Mouse (Mus musculus) T-helper 2 cell (primary cell): Measurements from ENCODE around the gene Pex14.
"Not testable (repeated sequence)": the region's sequence is repeated elsewhere in the genome, so short reads cannot be mapped to it uniquely, and the experiment has no call there.

Source experiments
- in situ Hi-C: fragments of 300-600 bp; cut with MboI, MseI; formaldehyde crosslinking; loops from one replicate; pipeline ENCODE4 v1.15.1; 2025; ENCODE audit warnings: high pct_unique_total_duplicates

Gene Pex14

GRCm38 (mm10) chr4:149103875-149104561, 4.3 kb upstream of the Pex14 start, which contains the start of gene Dffa:
Gene Dffa, plus strand, starts transcription at chr4:149104146.
- in situ Hi-C loops, result no loop called here

GRCm38 (mm10) chr4:149101456-149101855, 1.8 kb upstream of the Pex14 start:
- in situ Hi-C loops, result no loop called here

GRCm38 (mm10) chr4:149100449-149100848, 773 bp upstream of the Pex14 start:
- in situ Hi-C loops, result not testable (repeated sequence)

GRCm38 (mm10) chr4:149098571-149098970, 1.1 kb downstream of the Pex14 start:
- in situ Hi-C loops, result no loop called here

- in situ Hi-C loops, result no loop called here
Observed at GRCm38 (mm10) chr4:149097956-149098355, 1.7 kb downstream of the Pex14 start.

- in situ Hi-C loops, result no loop called here
Observed at GRCm38 (mm10) chr4:149091364-149091763, 8.3 kb downstream of the Pex14 start.

GRCm38 (mm10) chr4:149085381-149085780, 14.3 kb downstream of the Pex14 start:
- in situ Hi-C loops, result no loop called here

- in situ Hi-C loops, result no loop called here
Observed at GRCm38 (mm10) chr4:149081528-149081927, 18.1 kb downstream of the Pex14 start.

GRCm38 (mm10) chr4:149080111-149080510, 19.6 kb downstream of the Pex14 start:
- in situ Hi-C loops, result no loop called here

GRCm38 (mm10) chr4:149079629-149080028, 20.0 kb downstream of the Pex14 start:
- in situ Hi-C loops, result loop anchor here (10.0 kb wide), 1 partner anchor 335 kb away; no protein-coding TSS in a partner anchor

GRCm38 (mm10) chr4:149078261-149078660, 21.4 kb downstream of the Pex14 start:
- in situ Hi-C loops, result loop anchor here (10.0 kb wide), 1 partner anchor 333 kb away; no protein-coding TSS in a partner anchor

GRCm38 (mm10) chr4:149075871-149076575, 23.7 kb downstream of the Pex14 start:
- in situ Hi-C loops, result loop anchor here (10.0 kb wide), 1 partner anchor 331 kb away; no protein-coding TSS in a partner anchor

GRCm38 (mm10) chr4:149075073-149075472, 24.6 kb downstream of the Pex14 start:
- in situ Hi-C loops, result loop anchor here (10.0 kb wide), 1 partner anchor 330 kb away; no protein-coding TSS in a partner anchor

GRCm38 (mm10) chr4:149066672-149067551, 32.8 kb downstream of the Pex14 start:
- in situ Hi-C loops, result no loop called here

GRCm38 (mm10) chr4:149064061-149064854, 35.4 kb downstream of the Pex14 start:
- in situ Hi-C loops, result no loop called here

- in situ Hi-C loops, result no loop called here
Observed at GRCm38 (mm10) chr4:149062406-149063318, 37.0 kb downstream of the Pex14 start.

- in situ Hi-C loops, result no loop called here
Observed at GRCm38 (mm10) chr4:149061432-149061718, 38.3 kb downstream of the Pex14 start.

GRCm38 (mm10) chr4:149060621-149061431, 38.9 kb downstream of the Pex14 start:
- in situ Hi-C loops, result no loop called here

- in situ Hi-C loops, result no loop called here
Observed at GRCm38 (mm10) chr4:149059713-149060112, 40.0 kb downstream of the Pex14 start.
